Mouse (Mus musculus) right cerebral cortex, postnatal 36 days (tissue): ENCODE measurements at regions not wholly inside any gene's neighbourhood (a gene's known extent, or its start where the extent isn't known, plus 50 kb on each side); places are given as distances from the start of the nearest gene placed in this dataset.

Source experiments
- DNase-seq, 2 experiments: peaks; one replicate each; pipeline ENCODE4 v3.0.0; 2022; ENCODE audit warnings: low spot score in 2 of 2, mixed read lengths in 1 of 2

- DNase-seq = no peak
Measured at GRCm38 (mm10) chr7:130036235-130036634, 444.6 kb downstream of the Wdr11 start.

- no peak for DNase-seq
Measured at GRCm38 (mm10) chr7:130036845-130037572, 445.3 kb downstream of the Wdr11 start.

GRCm38 (mm10) chr7:130037573-130037925 lies 445.9 kb downstream of the Wdr11 start:
- no peak for DNase-seq

- no peak for DNase-seq
Measured at GRCm38 (mm10) chr7:130040596-130040995, 448.9 kb downstream of the Wdr11 start.

- no peak for DNase-seq
Measured at GRCm38 (mm10) chr7:130041402-130041965, 449.8 kb downstream of the Wdr11 start.

GRCm38 (mm10) chr7:130042296-130042910 lies 450.7 kb downstream of the Wdr11 start:
- DNase-seq = no peak

GRCm38 (mm10) chr7:130043397-130044234 lies 452.0 kb downstream of the Wdr11 start:
- DNase-seq = no peak

GRCm38 (mm10) chr7:130044235-130044553 lies 452.5 kb downstream of the Wdr11 start:
- no peak for DNase-seq

GRCm38 (mm10) chr7:130044581-130044980 lies 452.9 kb downstream of the Wdr11 start:
- DNase-seq = no peak

GRCm38 (mm10) chr7:130046086-130046485 lies 454.4 kb downstream of the Wdr11 start:
- DNase-seq = no peak

- DNase-seq = no peak
Measured at GRCm38 (mm10) chr7:130047293-130048034, 455.8 kb downstream of the Wdr11 start.

- no peak for DNase-seq
Measured at GRCm38 (mm10) chr7:130048106-130048772, 456.6 kb downstream of the Wdr11 start.

GRCm38 (mm10) chr7:130049461-130049860 lies 457.8 kb downstream of the Wdr11 start:
- DNase-seq = no peak

GRCm38 (mm10) chr7:130050120-130050519 lies 458.5 kb downstream of the Wdr11 start:
- DNase-seq = no peak

GRCm38 (mm10) chr7:130052376-130052775 lies 460.7 kb downstream of the Wdr11 start:
- DNase-seq = no peak

GRCm38 (mm10) chr7:130057708-130058107 lies 462.5 kb downstream of the Ate1 start:
- no peak for DNase-seq

- DNase-seq = no peak
Measured at GRCm38 (mm10) chr7:130058267-130058666, 461.9 kb downstream of the Ate1 start.

GRCm38 (mm10) chr7:130059684-130060607 lies 460.2 kb downstream of the Ate1 start:
- no peak for DNase-seq

- no peak for DNase-seq
Measured at GRCm38 (mm10) chr7:130064500-130064899, 455.7 kb downstream of the Ate1 start.

GRCm38 (mm10) chr7:130068316-130068715 lies 451.9 kb downstream of the Ate1 start:
- DNase-seq = no peak
